Mouse (Mus musculus) kidney, embryonic 14.5 days (tissue): ENCODE measurements at regions not wholly inside any gene's neighbourhood (a gene's known extent, or its start where the extent isn't known, plus 50 kb on each side); places are given as distances from the start of the nearest gene placed in this dataset.

ENCODE experiments used
- ATAC-seq: fragments of 200-750 bp; cut with Nextera tagmentation; 2 replicates; pipeline ENCODE4 v1.8.0; 2017; ENCODE audit warnings: moderate number of reproducible peaks, mild to moderate bottlenecking, moderate TSS enrichment, moderate library complexity; ENCODE audit not compliant: low FRiP score, low TSS enrichment
- H3K27ac ChIP-seq: fragments of 300-500 bp; sonication (generic); 2 replicates; pipeline ENCODE4 v1.5.1; 2014; ENCODE audit warnings: low read depth, mild to moderate bottlenecking, low read length, moderate library complexity, mixed read lengths
- H3K27me3 ChIP-seq: fragments of 300-500 bp; sonication (generic); 2 replicates; pipeline ENCODE4 v1.6.1; 2014; ENCODE audit warnings: mild to moderate bottlenecking, low read length; ENCODE audit not compliant: control insufficient read depth, insufficient read depth
- H3K36me3 ChIP-seq: fragments of 300-500 bp; sonication (generic); 2 replicates; pipeline ENCODE4 v1.6.1; 2014; ENCODE audit warnings: low read length, mixed read lengths; ENCODE audit not compliant: control insufficient read depth, insufficient read depth
- H3K4me1 ChIP-seq: fragments of 300-500 bp; sonication (generic); 2 replicates; pipeline ENCODE4 v1.6.1; 2014; ENCODE audit warnings: low read length, mixed read lengths; ENCODE audit not compliant: control insufficient read depth, insufficient read depth
- H3K4me2 ChIP-seq: fragments of 300-500 bp; sonication (generic); replicated peaks from 2 replicates; pipeline ENCODE4 v1.6.1; 2014; ENCODE audit warnings: low read depth, mild to moderate bottlenecking, low read length
- H3K4me3 ChIP-seq: fragments of 300-500 bp; sonication (generic); 2 replicates; pipeline ENCODE4 v1.5.1; 2014; ENCODE audit warnings: mild to moderate bottlenecking, low read length
- H3K9ac ChIP-seq: fragments of 300-500 bp; sonication (generic); 2 replicates; pipeline ENCODE4 v1.6.1; 2014; ENCODE audit warnings: low read depth, mild to moderate bottlenecking, low read length, moderate library complexity
- H3K9me3 ChIP-seq: fragments of 300-500 bp; sonication (generic); 2 replicates; pipeline ENCODE4 v1.6.1; 2016; ENCODE audit warnings: low read length; ENCODE audit not compliant: control insufficient read depth
- WGBS: fragments of 180-500 bp; shearing (Covaris S2); extraction: QIAGEN DNeasy Blood & Tissue Kit; methylation state at CpG from one replicate; pipeline ENCODE4 v1.1.7; 2014; 5-methylcytosine and 5-hydroxymethylcytosine counted together

GRCm38 (mm10) chr11:111671865-111672264 is 605.9 kb downstream of the Kcnj2 start:
- 87% methylated on average over 2 of the region's 2 CpGs for WGBS
- H3K27me3 ChIP-seq = no peaks in the 10 kb centered on the region
- H3K27ac ChIP-seq = no peak overlapping the region
- no peaks in the 10 kb centered on the region for H3K9me3 ChIP-seq
- H3K4me2 ChIP-seq = no peak overlapping the region
- no peak for ATAC-seq
- H3K9ac ChIP-seq = no peak overlapping the region
- no peaks in the 10 kb centered on the region for H3K4me1 ChIP-seq
- no peak overlapping the region for H3K4me3 ChIP-seq
- H3K36me3 ChIP-seq = no peaks in the 10 kb centered on the region

GRCm38 (mm10) chr11:111675673-111676072 is 609.7 kb downstream of the Kcnj2 start:
- H3K4me3 ChIP-seq = no peak overlapping the region
- no peak overlapping the region for H3K9ac ChIP-seq
- no peaks in the 10 kb centered on the region for H3K36me3 ChIP-seq
- 65% methylated on average over 1 of the region's 1 CpGs for WGBS
- H3K4me2 ChIP-seq = no peak overlapping the region
- H3K4me1 ChIP-seq = no peaks in the 10 kb centered on the region
- ATAC-seq = no peak
- no peaks in the 10 kb centered on the region for H3K9me3 ChIP-seq
- H3K27me3 ChIP-seq = no peaks in the 10 kb centered on the region
- H3K27ac ChIP-seq = no peak overlapping the region

GRCm38 (mm10) chr11:111682341-111682740 is 616.4 kb downstream of the Kcnj2 start:
- 90% methylated on average over 7 of the region's 7 CpGs for WGBS
- H3K27ac ChIP-seq = no peak overlapping the region

GRCm38 (mm10) chr11:111683909-111684308 is 617.9 kb downstream of the Kcnj2 start:
- no peak overlapping the region for H3K4me3 ChIP-seq
- ATAC-seq = no peak
- H3K27me3 ChIP-seq = 0 out of 2 replicates have a peak, but pooled peaks cover 3% of the 10 kb centered on the region
- no peaks in the 10 kb centered on the region for H3K36me3 ChIP-seq
- H3K27ac ChIP-seq = no peak overlapping the region
- no peaks in the 10 kb centered on the region for H3K9me3 ChIP-seq
- H3K4me2 ChIP-seq = no peak overlapping the region
- 90% methylated on average over 4 of the region's 4 CpGs for WGBS
- H3K4me1 ChIP-seq = no peaks in the 10 kb centered on the region
- no peak overlapping the region for H3K9ac ChIP-seq

More at GRCm38 (mm10) chr11:111682341-111682740, 616.4 kb downstream of the Kcnj2 start:
- Histone ChIP-seq H3K36me3 (no peaks in the 10 kb centered on the region), H3K9me3 (no peaks in the 10 kb centered on the region), H3K9ac (no peak overlapping the region), H3K4me3 (no peak overlapping the region), H3K4me2 (no peak overlapping the region), H3K4me1 (no peaks in the 10 kb centered on the region), H3K27me3 (0 out of 2 replicates have a peak, but pooled peaks cover 3% of the 10 kb centered on the region)
- no peak for ATAC-seq

- H3K27me3 ChIP-seq = 0 out of 2 replicates have a peak, but pooled peaks cover 3% of the 10 kb centered on the region
- no peaks in the 10 kb centered on the region for H3K9me3 ChIP-seq
- ATAC-seq = no peak
- 61% methylated on average over 3 of the region's 3 CpGs for WGBS
- H3K27ac ChIP-seq = no peak overlapping the region
- H3K4me3 ChIP-seq = no peak overlapping the region
- no peaks in the 10 kb centered on the region for H3K36me3 ChIP-seq
- no peaks in the 10 kb centered on the region for H3K4me1 ChIP-seq
- no peak overlapping the region for H3K4me2 ChIP-seq
- H3K9ac ChIP-seq = no peak overlapping the region
These were observed 621.8 kb downstream of the Kcnj2 start for GRCm38 (mm10) chr11:111687769-111688168.

- no peaks in the 10 kb centered on the region for H3K4me1 ChIP-seq
- no peak for ATAC-seq
- H3K4me3 ChIP-seq = no peak overlapping the region
- 0 out of 2 replicates have a peak, but pooled peaks cover 3% of the 10 kb centered on the region for H3K27me3 ChIP-seq
- WGBS = 71% methylated on average over 6 of the region's 6 CpGs
- H3K4me2 ChIP-seq = no peak overlapping the region
- H3K9ac ChIP-seq = no peak overlapping the region
- H3K27ac ChIP-seq = no peak overlapping the region
- H3K9me3 ChIP-seq = no peaks in the 10 kb centered on the region
- no peaks in the 10 kb centered on the region for H3K36me3 ChIP-seq
These were observed 622.4 kb downstream of the Kcnj2 start for GRCm38 (mm10) chr11:111688186-111688860.

- Histone ChIP-seq H3K4me3 (no peak overlapping the region), H3K9me3 (no peaks in the 10 kb centered on the region), H3K36me3 (no peaks in the 10 kb centered on the region), H3K4me1 (no peaks in the 10 kb centered on the region), H3K27ac (no peak overlapping the region), H3K27me3 (0 out of 2 replicates have a peak, but pooled peaks cover 3% of the 10 kb centered on the region), H3K9ac (no peak overlapping the region), H3K4me2 (no peak overlapping the region)
- ATAC-seq = no peak
- WGBS = 71% methylated on average over 2 of the region's 2 CpGs
These were observed 623.9 kb downstream of the Kcnj2 start for GRCm38 (mm10) chr11:111689899-111690298.

- no peak for ATAC-seq
- Histone ChIP-seq H3K4me2 (no peak overlapping the region), H3K36me3 (no peaks in the 10 kb centered on the region)
These were observed 625.5 kb downstream of the Kcnj2 start for GRCm38 (mm10) chr11:111691512-111691911.

GRCm38 (mm10) chr11:111696668-111697067 is 630.7 kb downstream of the Kcnj2 start:
- ATAC-seq = no peak
- WGBS = 98% methylated on average over 2 of the region's 2 CpGs

More at GRCm38 (mm10) chr11:111691512-111691911, 625.5 kb downstream of the Kcnj2 start:
- H3K9me3 ChIP-seq = no peaks in the 10 kb centered on the region
- H3K9ac ChIP-seq = no peak overlapping the region
- no peak overlapping the region for H3K4me3 ChIP-seq
- no peaks in the 10 kb centered on the region for H3K4me1 ChIP-seq
- no peak overlapping the region for H3K27ac ChIP-seq
- H3K27me3 ChIP-seq = 0 out of 2 replicates have a peak, but pooled peaks cover 3% of the 10 kb centered on the region
- WGBS = 78% methylated on average over 2 of the region's 2 CpGs

More at GRCm38 (mm10) chr11:111696668-111697067, 630.7 kb downstream of the Kcnj2 start:
- no peaks in the 10 kb centered on the region for H3K4me1 ChIP-seq
- H3K4me3 ChIP-seq = no peak overlapping the region
- no peaks in the 10 kb centered on the region for H3K9me3 ChIP-seq
- no peak overlapping the region for H3K27ac ChIP-seq
- H3K9ac ChIP-seq = no peak overlapping the region
- H3K36me3 ChIP-seq = no peaks in the 10 kb centered on the region
- 0 out of 2 replicates have a peak, but pooled peaks cover 2% of the 10 kb centered on the region for H3K27me3 ChIP-seq
- no peak overlapping the region for H3K4me2 ChIP-seq
